Mouse (Mus musculus) limb, embryonic 11.5 days (tissue): ENCODE measurements at regions not wholly inside any gene's neighbourhood (a gene's known extent, or its start where the extent isn't known, plus 50 kb on each side); places are given as distances from the start of the nearest gene placed in this dataset.
A peak's percentile ranks its signal among the peaks of the same experiment; 100 is the strongest.
"Not testable (repeated sequence)": the region's sequence is repeated elsewhere in the genome, so short reads cannot be mapped to it uniquely, and the experiment has no call there.

Experiments
- ATAC-seq: fragments of 200-750 bp; cut with Nextera tagmentation; 2 replicates; pipeline ENCODE4 v1.8.0; 2017; ENCODE audit warnings: low read depth; ENCODE audit not compliant: insufficient number of reproducible peaks, low FRiP score, low TSS enrichment
- DNase-seq: peaks from one replicate; pipeline ENCODE4 v3.0.0-alpha.2; 2015; ENCODE audit warnings: low spot score
- H3K27ac ChIP-seq: fragments of 300-500 bp; sonication (generic); replicated peaks from 2 replicates; pipeline ENCODE4 v1.5.1; 2014; ENCODE audit warnings: low read depth, mild to moderate bottlenecking, low read length
- H3K27me3 ChIP-seq: fragments of 300-500 bp; sonication (generic); 2 replicates; pipeline ENCODE4 v1.6.1; 2014; ENCODE audit warnings: mild to moderate bottlenecking, low read length, mixed read lengths; ENCODE audit not compliant: control insufficient read depth, insufficient read depth
- H3K36me3 ChIP-seq: fragments of 300-500 bp; sonication (generic); 2 replicates; pipeline ENCODE4 v1.6.1; 2014; ENCODE audit warnings: mild to moderate bottlenecking, low read length, moderate library complexity, mixed read lengths; ENCODE audit not compliant: control insufficient read depth, insufficient read depth
- H3K4me1 ChIP-seq: fragments of 300-500 bp; sonication (generic); 2 replicates; pipeline ENCODE4 v1.6.1; 2014; ENCODE audit warnings: low read length, mixed read lengths; ENCODE audit not compliant: control insufficient read depth, insufficient read depth
- H3K4me2 ChIP-seq: fragments of 300-500 bp; sonication (generic); 2 replicates; pipeline ENCODE4 v1.6.1; 2014; ENCODE audit warnings: low read depth, mild to moderate bottlenecking, moderate library complexity; ENCODE audit not compliant: severe bottlenecking
- H3K4me3 ChIP-seq: fragments of 300-500 bp; sonication (generic); 2 replicates; pipeline ENCODE4 v1.5.1; 2014; ENCODE audit warnings: low read depth, low read length
- H3K9ac ChIP-seq: fragments of 300-500 bp; sonication (generic); 2 replicates; pipeline ENCODE4 v1.6.1; 2014; ENCODE audit warnings: mild to moderate bottlenecking, low read length
- H3K9me3 ChIP-seq: fragments of 300-500 bp; sonication (generic); 2 replicates; pipeline ENCODE4 v1.6.1; 2016; ENCODE audit warnings: low read length; ENCODE audit not compliant: control insufficient read depth
- WGBS: fragments of 180-500 bp; shearing (Covaris S2); extraction: QIAGEN DNeasy Blood & Tissue Kit; methylation state at CpG from one replicate; pipeline ENCODE4 v1.1.7; 2014; 5-methylcytosine and 5-hydroxymethylcytosine counted together

DNA sequence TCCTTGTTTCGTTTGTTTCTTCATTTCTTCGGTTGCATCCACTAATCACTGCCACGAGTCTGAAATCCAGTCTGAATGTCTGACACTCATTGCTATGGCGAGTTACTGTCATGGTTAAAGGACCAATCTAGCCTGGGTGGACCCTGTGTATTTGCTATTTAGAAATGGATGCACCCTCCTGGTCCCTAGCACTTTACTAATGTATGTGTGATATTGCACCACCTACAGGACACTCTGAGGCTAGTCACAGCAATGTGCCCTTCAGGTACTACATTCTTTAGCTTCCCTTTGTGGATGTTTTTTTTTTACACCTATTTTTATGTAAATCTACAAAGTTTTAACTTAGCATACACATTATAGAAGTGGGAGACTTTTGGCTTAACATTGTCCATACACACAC lies 87.5 kb upstream of the Stxbp6 start:
- no peak overlapping the region for H3K27ac ChIP-seq
- H3K36me3 ChIP-seq: no peaks in the 10 kb centered on the region
- no peaks in the 10 kb centered on the region for H3K4me1 ChIP-seq
- no peak for ATAC-seq
- DNase-seq: no peak
- H3K4me2 ChIP-seq: no peak overlapping the region
- 78% methylated on average over 4 of the region's 4 CpGs for WGBS
- H3K9ac ChIP-seq: no peak overlapping the region
- H3K4me3 ChIP-seq: no peak overlapping the region
- H3K9me3 ChIP-seq: no peaks in the 10 kb centered on the region
- H3K27me3 ChIP-seq: no peaks in the 10 kb centered on the region

DNA sequence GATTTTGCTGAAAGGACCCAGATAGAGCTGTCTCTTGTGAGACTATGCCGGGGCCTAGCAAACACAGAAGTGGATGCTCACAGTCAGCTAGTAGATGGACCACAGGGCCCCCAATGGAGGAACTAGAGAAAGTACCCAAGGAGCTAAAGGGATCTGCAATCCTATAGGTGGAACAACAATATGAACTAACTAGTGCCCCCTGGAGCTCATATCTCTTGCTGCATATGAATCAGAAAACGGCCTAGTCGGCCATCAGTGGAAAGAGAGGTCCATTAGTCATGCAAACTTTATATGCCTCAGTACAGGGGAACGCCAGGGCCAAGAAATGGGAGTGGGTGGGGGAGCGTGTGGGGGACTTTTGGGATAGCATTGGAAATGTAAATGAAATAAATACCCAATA lies 87.1 kb upstream of the Stxbp6 start:
- H3K27ac ChIP-seq, H3K4me2 ChIP-seq, H3K4me1 ChIP-seq, H3K9ac ChIP-seq, H3K36me3 ChIP-seq, H3K27me3 ChIP-seq, ATAC-seq, H3K9me3 ChIP-seq, DNase-seq, H3K4me3 ChIP-seq: not testable (repeated sequence)
- 76% methylated on average over 5 of the region's 5 CpGs for WGBS

DNA sequence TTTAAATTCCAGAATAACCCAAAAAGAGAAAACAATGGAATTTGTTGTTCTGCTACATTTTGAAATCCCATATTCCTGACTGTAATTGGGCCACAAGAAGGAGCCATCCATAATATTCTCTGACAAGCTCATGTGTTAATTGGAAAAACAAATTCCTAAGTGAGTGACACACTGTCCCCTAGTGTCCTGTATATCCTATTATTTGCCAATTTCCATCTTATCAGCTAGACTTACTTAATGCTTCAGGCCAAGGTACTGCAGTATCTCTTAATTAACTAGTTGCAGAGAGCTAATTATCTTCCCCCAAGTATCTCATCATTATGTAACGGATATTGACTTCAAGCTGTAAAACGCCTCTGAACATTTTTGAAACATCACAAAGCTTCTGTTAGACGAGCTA lies 84.5 kb upstream of the Stxbp6 start:
- ATAC-seq (no peak), DNase-seq (no peak)
- 77% methylated on average over 3 of the region's 3 CpGs for WGBS
- Histone ChIP-seq H3K9ac (no peak overlapping the region), H3K9me3 (no peaks in the 10 kb centered on the region), H3K27ac (no peak overlapping the region), H3K36me3 (no peaks in the 10 kb centered on the region), H3K27me3 (no peaks in the 10 kb centered on the region), H3K4me3 (no peak overlapping the region), H3K4me1 (no peaks in the 10 kb centered on the region), H3K4me2 (no peak overlapping the region)

DNA sequence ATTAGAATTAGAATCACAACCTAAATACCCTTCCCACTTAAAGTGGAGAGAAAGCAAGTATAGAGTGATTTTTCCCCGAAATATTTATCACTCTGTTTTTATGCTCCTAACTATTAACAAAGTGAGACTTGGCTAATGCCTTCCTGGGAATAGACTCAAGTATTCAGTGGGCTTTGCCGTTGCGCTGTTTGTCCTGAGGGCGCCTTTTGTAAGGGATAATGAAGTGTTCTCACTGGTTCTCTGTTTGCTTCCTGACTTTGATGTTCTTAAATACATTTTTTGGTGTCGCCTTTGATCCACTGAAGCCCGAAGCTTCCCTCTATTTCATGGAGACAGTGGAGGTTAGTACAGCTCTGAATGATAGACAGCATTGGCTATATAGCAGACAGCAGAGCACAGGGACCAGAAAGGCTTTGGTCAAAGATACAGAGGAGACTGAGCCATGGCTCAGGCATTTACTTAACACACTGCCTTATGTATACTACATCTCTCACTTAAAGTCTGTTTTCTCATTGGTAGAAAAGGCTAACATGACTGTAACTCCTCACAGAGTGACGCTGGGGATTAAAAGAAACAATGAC lies 63.0 kb upstream of the Stxbp6 start:
- 63% methylated on average over 7 of the region's 7 CpGs for WGBS
- DNase-seq (no peak), ATAC-seq (no peak)
- Histone ChIP-seq H3K4me3 (no peak overlapping the region), H3K27me3 (no peaks in the 10 kb centered on the region), H3K27ac (no peak overlapping the region), H3K9ac (no peak overlapping the region), H3K36me3 (no peaks in the 10 kb centered on the region), H3K4me1 (no peaks in the 10 kb centered on the region), H3K9me3 (no peaks in the 10 kb centered on the region), H3K4me2 (no peak overlapping the region)

DNA sequence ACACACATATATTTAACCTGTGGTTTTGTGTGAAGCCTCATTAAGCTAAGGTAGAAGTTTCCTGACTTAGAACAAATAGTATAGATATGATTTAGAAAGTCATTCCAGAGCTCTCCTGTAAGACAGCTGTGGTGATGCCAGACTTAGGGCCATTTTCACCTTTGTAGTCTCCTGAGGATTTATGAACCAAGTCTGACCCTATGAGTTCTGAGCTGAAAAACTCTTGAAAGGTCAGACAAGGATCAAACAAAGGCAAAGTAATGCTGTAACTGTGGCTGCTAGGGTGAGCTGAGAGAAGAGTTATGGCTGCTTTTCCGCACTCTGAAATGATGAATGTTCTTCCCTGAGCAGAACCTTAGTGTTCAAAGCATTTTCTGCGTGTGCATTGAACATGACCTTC lies 58.9 kb upstream of the Stxbp6 start:
- WGBS: 22% methylated on average over 2 of the region's 2 CpGs
- Histone ChIP-seq H3K9me3 (no peaks in the 10 kb centered on the region), H3K4me3 (no peak overlapping the region), H3K27me3 (no peaks in the 10 kb centered on the region), H3K4me1 (no peaks in the 10 kb centered on the region), H3K9ac (no peak overlapping the region), H3K36me3 (no peaks in the 10 kb centered on the region), H3K27ac (no peak overlapping the region), H3K4me2 (no peak overlapping the region)
- ATAC-seq (no peak), DNase-seq (peak; percentile 37)

DNA sequence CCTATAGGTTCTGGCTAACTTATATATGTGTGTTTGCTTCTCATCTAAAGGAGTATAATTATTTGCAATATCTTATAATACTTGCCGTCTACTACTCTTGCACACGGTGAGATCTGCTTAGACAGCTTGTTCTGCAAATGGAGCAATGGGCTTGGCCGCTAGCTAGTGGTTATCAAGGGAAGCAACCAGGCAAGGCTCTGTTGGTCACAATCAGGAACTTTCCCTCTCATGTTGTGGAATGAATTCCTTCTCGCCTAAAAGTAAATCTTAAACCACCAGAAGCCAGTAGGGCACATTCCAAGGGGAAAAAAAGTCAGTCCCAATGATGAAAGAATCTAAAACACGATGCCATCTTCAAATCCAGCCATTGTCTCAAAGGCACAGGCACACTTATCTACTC lies 56.6 kb upstream of the Stxbp6 start:
- no peaks in the 10 kb centered on the region for H3K36me3 ChIP-seq
- WGBS: 87% methylated on average over 5 of the region's 5 CpGs
- no peak overlapping the region for H3K4me3 ChIP-seq
- ATAC-seq (no peak), DNase-seq (no peak)
- no peaks in the 10 kb centered on the region for H3K9me3 ChIP-seq
- no peak overlapping the region for H3K4me2 ChIP-seq
- no peaks in the 10 kb centered on the region for H3K27me3 ChIP-seq
- H3K4me1 ChIP-seq: no peaks in the 10 kb centered on the region
- H3K9ac ChIP-seq: no peak overlapping the region
- no peak overlapping the region for H3K27ac ChIP-seq

DNA sequence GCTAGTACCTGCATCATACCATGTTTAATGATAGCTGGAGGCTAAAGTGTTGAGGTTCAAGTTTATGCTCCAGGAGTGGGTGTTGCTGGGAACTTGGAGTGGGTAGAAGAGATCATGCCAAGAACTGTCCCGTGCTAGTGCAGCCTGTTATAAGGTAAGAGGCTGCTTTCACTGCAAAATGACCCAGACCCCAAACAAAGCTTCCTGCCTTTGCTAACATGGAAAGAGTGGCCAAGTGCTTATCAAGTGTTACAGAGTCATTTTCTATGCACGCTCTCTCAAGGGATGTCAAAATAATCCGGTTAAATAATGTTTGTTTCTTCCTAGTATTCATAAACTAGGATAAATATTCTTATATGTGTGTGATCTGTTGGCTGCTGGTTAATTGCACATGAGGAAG lies 51.4 kb upstream of the Stxbp6 start:
- Histone ChIP-seq H3K4me1 (no peaks in the 10 kb centered on the region), H3K27me3 (no peaks in the 10 kb centered on the region), H3K27ac (no peak overlapping the region), H3K4me3 (no peak overlapping the region), H3K4me2 (no peak overlapping the region), H3K9ac (no peak overlapping the region), H3K9me3 (no peaks in the 10 kb centered on the region), H3K36me3 (no peaks in the 10 kb centered on the region)
- no peak for DNase-seq
- WGBS: 80% methylated on average over 3 of the region's 3 CpGs
- no peak for ATAC-seq
